Mouse (Mus musculus): ENCODE results near the gene Ninj1.
A peak's percentile ranks its signal among the peaks of the same experiment; 100 is the strongest.

- TF ChIP-seq CTCF (IDR thresholded peaks at IDR 0.05 in 2 of 3, conservative IDR thresholded peaks at IDR 0.05 in 1 of 3; ENCODE audit: control insufficient read depth in 1 of 3, insufficient read depth in 1 of 3, low read depth in 2 of 3, low read length in 3 of 3, poor library complexity in 1 of 3, severe bottlenecking in 1 of 3) (no peak), BHLHE40 (IDR thresholded peaks at IDR 0.05; ENCODE audit: borderline replicate concordance, low read depth, low read length) (0 out of 2 replicates have a peak, but pooled peaks have one; percentile 8), EP300 (IDR thresholded peaks at IDR 0.05; ENCODE audit: low read depth in 1 of 2, low read length in 2 of 2) (peak; percentile 75 to 85), POLR2A (IDR thresholded peaks at IDR 0.05; ENCODE audit: control insufficient read depth in 1 of 2, insufficient read depth in 1 of 2, low read depth in 1 of 2, low read length in 2 of 2, poor library complexity in 1 of 2) (peak in 1 of 2 experiments; percentile 57; a peak in 2 of 4 replicates), JUND (IDR thresholded peaks at IDR 0.05; ENCODE audit: low read depth, low read length) (no peak), ZNF384 (IDR thresholded peaks at IDR 0.05; ENCODE audit: low read depth, low read length) (no peak)
Observed at GRCm38 (mm10) chr13:49242321-49243065, 55.2 kb downstream of the Ninj1 start.

Measured in MEL (cell line).